Mouse (Mus musculus) ovary, adult 10 weeks (tissue): Measurements from ENCODE around the gene P2ry10b. TPM values are rescaled to one million over a fixed set of nuclear protein-coding genes. Genes with fewer than 3 reads are reported as not detected.

ENCODE experiments used
- polyA plus RNA-seq: library from polyadenylated mRNA; stranded (reverse); fragments of 350-450 nt; fragmentation: Illumina TruSeq; extraction: RNeasy Lipid Tissue Mini Kit (QIAGEN cat#74804); gene quantifications from one replicate; pipeline ENCODE4 v1.2.3, GENCODE M21; 2014

Gene P2ry10b
- 4.2 TPM for polyA plus RNA-seq

DNA sequence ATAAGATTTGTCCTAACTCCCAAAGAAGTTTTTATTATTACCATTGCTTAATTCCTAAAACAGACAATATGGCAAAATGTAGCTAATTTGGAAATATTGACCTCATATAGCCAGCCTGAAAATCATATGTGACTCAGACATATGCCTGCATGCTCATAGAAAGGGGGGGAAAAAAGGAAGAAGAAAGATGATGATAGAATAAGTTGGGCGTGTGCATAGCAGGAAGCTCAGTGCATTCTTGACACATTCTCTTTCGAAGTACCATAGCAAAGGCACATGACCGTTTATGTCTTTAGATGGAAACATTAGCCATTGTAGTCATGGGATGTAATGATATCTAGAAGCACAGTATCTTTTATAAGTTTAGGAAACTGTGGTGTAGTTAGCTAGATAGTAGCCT is at the start of gene P2ry10b:
TSS of gene P2ry10b (plus strand) at position 247 of the 400 bp plus-strand sequence.

Other genes starting within 250 kb of the P2ry10b start
- 17.2 TPM for gene Lpar4, start 228.3 kb upstream of the P2ry10b start, polyA plus RNA-seq
- gene P2ry10, start 60.4 kb upstream of the P2ry10b start, polyA plus RNA-seq = 3.1 TPM
- gene Gpr174, start 107.0 kb downstream of the P2ry10b start, polyA plus RNA-seq = 0.71 TPM